Mouse (Mus musculus) layer of hippocampus, adult 9-10 months (tissue): ENCODE results near the gene Ntn4.

Experiments used
- DNase-seq: peaks from one replicate; pipeline ENCODE4 v3.0.0; 2022; ENCODE audit warnings: low spot score

Ntn4 gene

GRCm38 (mm10) chr10:93730514-93730913 is 90.0 kb downstream of the Ntn4 start:
- DNase-seq: no peak

GRCm38 (mm10) chr10:93731248-93731691 is 90.8 kb downstream of the Ntn4 start:
- no peak for DNase-seq

- DNase-seq: no peak
Observed at GRCm38 (mm10) chr10:93736114-93736645, 95.7 kb downstream of the Ntn4 start.

GRCm38 (mm10) chr10:93737080-93737479 is 96.6 kb downstream of the Ntn4 start:
- DNase-seq: no peak

- no peak for DNase-seq
Observed at GRCm38 (mm10) chr10:93741446-93742096, 101.1 kb downstream of the Ntn4 start.

- no peak for DNase-seq
Observed at GRCm38 (mm10) chr10:93742097-93742446, 101.6 kb downstream of the Ntn4 start.

- no peak for DNase-seq
Observed at GRCm38 (mm10) chr10:93742598-93742997, 102.1 kb downstream of the Ntn4 start.

GRCm38 (mm10) chr10:93749267-93750192 is 109.0 kb downstream of the Ntn4 start:
- DNase-seq: no peak

- DNase-seq: no peak
Observed at GRCm38 (mm10) chr10:93751302-93751701, 110.8 kb downstream of the Ntn4 start.

GRCm38 (mm10) chr10:93753711-93754391 is 113.4 kb downstream of the Ntn4 start:
- DNase-seq: no peak

- DNase-seq: no peak
Observed at GRCm38 (mm10) chr10:93756211-93756610, 115.7 kb downstream of the Ntn4 start.

GRCm38 (mm10) chr10:93759644-93760043 is 119.2 kb downstream of the Ntn4 start:
- DNase-seq: no peak

GRCm38 (mm10) chr10:93760429-93760828 is 119.9 kb downstream of the Ntn4 start:
- DNase-seq: no peak

- no peak for DNase-seq
Observed at GRCm38 (mm10) chr10:93763074-93763473, 122.6 kb downstream of the Ntn4 start.

- DNase-seq: no peak
Observed at GRCm38 (mm10) chr10:93766221-93766620, 125.7 kb downstream of the Ntn4 start.

GRCm38 (mm10) chr10:93767245-93767644 is 126.8 kb downstream of the Ntn4 start:
- no peak for DNase-seq

- DNase-seq: no peak
Observed at GRCm38 (mm10) chr10:93768222-93768621, 127.7 kb downstream of the Ntn4 start.

- DNase-seq: no peak
Observed at GRCm38 (mm10) chr10:93771931-93772465, 131.5 kb downstream of the Ntn4 start.

- no peak for DNase-seq
Observed at GRCm38 (mm10) chr10:93772492-93772891, 132.0 kb downstream of the Ntn4 start.

- no peak for DNase-seq
Observed at GRCm38 (mm10) chr10:93776731-93777151, 136.3 kb downstream of the Ntn4 start.

GRCm38 (mm10) chr10:93777372-93777771 is 136.9 kb downstream of the Ntn4 start:
- DNase-seq: peak; percentile 58
